Mouse (Mus musculus): Measurements from ENCODE around the gene Blcap.
A peak's percentile ranks its signal among the peaks of the same experiment; 100 is the strongest.
"Not testable (repeated sequence)": the region's sequence is repeated elsewhere in the genome, so short reads cannot be mapped to it uniquely, and the experiment has no call there.

Blcap gene

DNA sequence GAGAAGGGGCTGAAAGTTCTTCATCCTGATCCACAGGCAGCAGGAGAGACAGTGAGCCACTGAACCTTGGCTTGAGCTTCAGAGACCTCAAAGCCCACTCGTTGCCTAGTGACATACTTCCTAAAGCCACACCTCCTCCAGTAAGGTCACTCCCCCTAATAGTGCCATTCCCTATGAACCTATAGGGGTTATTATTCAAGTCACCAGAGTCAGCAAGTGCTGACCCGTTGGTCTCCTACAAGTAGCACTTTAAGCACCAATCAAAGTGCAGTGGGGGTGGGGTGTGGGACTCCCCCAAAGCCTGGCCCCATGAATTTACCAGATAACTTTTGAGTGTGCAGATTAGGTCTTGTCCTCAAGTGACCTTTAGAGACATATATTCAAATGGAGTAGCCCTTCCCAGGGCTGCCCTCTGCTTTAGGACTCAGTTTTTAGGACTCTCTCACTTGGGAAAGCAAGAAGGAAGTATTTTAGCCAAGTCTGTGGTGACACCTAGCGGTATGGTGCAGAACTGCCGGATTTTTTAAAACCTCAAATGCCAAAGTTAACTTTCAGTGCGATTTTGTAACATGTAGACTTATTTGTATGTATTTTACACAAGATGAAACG, at the start of gene Blcap:
TSS of gene Blcap (minus strand) at position 51 of the 609 bp plus-strand sequence.
- peak in 1 of 2 experiments; percentile 29 for DNase-seq (ENCODE audit: low read depth in 1 of 2, low spot score in 2 of 2)

DNA sequence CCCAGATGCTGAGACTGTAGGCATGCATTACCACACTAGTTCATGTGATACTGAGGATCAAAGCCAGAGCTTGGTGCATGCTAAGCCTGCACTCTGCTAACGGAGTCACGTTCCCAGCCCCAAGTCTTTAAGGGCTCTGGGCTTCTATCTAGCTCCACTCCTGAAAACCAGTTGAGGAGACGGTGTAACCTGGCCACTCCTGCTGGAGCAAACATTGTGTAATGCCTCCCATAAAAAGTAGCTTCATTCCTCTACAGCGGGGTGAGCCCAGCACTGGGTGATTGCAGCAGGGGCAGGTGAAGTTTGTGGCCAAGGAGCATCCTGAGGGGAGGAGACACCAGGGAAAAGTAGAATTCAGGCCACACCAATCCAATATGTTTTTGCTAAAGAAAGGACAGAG, 47.3 kb upstream of the Blcap start:
- DNase-seq (ENCODE audit: low read depth in 1 of 2, low spot score in 2 of 2): no peak

DNA sequence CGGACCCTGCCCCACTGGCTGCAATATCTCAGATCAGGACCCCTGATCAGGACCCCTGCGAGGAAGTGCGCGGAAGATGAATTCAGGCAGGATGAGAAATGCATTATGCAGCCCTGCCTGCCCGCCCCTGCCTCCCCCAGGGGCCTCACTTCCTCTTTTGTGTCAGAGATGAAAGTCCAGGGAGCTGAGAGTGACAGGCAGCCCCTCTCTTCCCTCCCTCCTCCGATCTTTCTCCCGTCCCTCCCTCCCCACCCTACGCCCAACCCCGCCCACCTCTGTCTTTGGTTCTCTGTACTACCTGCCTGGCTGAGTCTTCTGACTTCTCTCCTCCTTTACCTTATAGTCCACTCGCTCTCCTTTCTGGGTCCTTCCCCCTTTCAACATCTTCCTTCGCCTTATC, 42.9 kb upstream of the Blcap start:
- no peak for DNase-seq (ENCODE audit: low read depth in 1 of 2, low spot score in 2 of 2)

DNA sequence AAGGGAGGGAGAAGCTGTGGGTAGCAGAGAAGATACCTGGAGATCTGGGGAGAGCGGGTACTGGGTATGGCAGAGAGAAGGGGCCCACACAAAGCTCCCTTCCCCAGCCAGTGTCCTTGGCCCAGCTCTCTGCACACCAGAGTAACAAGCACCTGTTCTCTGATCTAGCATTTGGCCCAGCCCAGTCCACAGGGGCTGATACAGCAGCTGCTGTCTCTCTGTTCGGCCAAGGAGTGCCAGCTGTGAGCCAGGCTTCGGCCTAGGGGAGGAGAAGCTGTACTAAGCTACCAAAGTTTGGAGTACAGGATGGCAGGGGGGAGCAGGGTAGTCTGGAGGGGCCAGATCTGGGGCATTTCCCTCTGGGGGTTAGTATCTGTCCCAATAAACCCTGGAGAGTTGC, 40.7 kb upstream of the Blcap start:
- DNase-seq (ENCODE audit: low read depth in 1 of 2, low spot score in 2 of 2): no peak

DNA sequence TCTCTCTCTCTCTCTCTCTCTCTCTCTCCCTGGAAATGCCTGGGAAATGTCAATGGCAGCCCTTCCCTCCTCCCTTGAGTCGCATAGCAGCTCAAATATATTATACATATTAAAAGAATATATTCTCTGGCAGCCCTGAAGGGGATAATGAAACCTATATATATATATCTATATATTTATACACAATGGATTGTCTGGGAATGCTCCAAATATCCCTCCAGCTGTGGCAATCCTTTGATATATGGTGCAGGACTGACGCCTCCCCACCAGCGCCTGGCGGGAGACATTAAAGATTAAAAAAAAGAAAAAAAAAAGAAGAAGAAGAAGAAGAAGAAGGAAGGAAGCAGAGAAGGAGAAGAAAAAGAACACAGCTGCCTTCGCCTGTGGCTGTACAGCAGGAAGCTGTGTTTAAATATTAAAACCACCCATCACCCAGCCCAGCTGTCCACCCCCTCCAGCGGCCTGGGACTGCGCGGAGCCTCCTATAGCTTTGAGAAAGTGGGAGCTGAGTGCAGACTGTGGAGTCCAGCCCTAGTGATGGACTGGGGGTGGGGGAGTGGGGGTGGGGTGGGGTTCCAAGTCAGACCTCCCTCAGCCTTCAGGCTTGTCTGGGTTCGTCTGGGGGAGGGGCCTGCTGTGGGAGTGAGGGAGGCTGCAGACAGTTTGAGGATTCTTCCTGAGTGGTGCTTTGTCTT, 36.6 kb upstream of the Blcap start:
- no peak for DNase-seq (ENCODE audit: low read depth in 1 of 2, low spot score in 2 of 2)

DNA sequence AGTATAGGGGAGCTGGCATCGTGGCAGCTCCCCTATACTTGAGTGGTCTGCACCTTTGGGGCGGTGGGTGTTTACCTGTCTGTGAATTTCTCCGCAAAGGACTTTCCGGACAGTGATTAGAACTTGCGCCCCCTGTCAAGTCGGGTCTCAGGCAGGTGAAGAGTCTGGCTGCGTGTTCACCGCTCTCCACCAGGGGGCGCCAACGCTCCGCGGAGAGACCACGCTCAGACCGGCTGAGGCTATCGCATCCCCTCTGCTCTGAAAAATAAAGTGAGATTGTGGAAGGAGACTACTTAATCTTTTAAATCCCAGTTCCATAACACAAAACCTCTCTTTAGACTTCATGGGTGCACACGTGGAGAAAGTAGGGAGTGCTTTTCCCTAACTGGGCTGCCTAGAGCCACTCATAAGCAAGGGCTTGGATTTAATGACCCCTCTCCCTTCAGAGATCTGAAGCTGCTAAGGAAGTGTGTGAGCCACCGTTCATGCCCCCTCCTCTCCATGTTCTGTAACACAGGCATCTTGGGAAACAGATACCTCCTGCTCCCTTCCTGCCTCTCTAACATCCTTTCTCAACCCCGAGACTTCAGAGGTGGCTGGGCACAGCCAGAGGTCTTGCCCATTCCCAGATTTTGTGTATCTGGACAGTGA, 34.1 kb upstream of the Blcap start:
- peak; percentile 11 to 44 for DNase-seq (ENCODE audit: low read depth in 1 of 2, low spot score in 2 of 2)

DNA sequence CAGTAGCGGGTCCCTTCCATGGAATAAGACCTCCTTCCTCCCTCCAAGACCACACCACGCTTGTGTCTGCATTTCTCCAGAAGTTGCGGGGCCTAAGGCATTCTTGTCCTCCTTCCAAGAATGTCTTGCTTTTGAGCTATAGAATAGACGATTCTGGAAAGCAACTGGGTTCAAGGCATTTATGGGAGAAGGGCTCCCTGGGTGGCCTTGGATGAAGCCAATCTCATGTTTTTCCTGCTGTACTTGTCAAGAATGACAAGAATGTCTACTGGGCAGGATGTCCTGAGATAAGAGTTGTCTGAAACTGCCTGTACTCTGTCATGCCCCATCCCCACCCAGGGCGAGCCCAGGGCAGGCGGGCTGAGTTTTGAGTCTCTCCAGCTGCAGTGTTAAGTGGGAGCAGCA, 30.4 kb upstream of the Blcap start:
- no peak for DNase-seq (ENCODE audit: low read depth in 1 of 2, low spot score in 2 of 2)

DNA sequence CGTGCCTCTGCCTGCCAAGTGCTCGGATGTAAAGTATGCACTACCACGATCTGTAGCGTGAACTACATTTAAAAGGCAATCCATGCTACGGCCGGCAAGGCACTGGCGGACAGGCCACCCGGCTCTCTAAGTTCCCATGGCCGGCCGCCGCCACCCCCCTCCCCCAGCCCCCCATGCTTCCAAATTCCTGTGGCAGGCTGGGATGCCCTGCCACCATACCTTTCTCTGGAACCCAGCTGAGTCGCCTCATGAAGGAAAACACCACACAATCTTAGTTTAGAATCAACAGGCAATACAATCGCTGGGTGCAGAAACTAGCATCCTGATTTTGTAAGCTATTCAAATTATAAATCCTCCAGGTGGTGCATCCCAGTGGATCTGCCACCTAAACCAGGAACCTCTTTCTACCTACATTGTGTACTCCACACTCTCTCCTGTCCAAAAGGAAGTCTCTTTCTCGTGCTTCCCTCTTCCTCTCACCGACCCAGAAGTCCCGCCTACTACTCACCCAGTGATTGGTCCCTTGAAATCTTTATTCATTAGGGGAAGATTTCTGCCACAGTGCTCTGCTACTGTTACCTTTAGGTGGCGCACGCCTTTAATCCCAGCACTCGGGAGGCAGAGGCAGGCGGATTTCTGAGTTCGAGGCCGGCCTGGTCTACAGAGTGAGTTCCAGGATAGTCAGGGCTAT, 25.9 kb upstream of the Blcap start:
- DNase-seq (ENCODE audit: low read depth in 1 of 2, low spot score in 2 of 2): no peak

DNA sequence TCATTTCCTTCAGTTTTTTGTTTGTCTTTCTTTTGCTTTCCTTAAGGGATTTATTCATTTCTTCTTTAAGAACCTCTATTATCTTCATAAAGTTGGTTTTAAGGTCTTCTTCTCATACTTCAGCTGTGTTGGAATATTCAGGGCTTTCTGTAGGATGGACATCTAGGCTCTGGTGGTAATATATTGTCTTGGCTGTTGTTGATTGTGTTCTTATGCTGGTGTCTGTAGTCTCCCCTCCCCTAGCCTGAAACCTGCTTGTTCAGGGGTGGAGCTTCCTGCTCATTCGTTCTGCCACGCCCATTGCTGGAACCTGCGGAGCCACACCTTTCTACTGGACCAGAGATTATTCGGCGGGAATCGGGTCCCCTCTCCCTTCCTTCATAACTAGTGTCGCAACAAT, 14.3 kb upstream of the Blcap start:
- not testable (repeated sequence) for DNase-seq (ENCODE audit: low read depth in 1 of 2, low spot score in 2 of 2)

DNA sequence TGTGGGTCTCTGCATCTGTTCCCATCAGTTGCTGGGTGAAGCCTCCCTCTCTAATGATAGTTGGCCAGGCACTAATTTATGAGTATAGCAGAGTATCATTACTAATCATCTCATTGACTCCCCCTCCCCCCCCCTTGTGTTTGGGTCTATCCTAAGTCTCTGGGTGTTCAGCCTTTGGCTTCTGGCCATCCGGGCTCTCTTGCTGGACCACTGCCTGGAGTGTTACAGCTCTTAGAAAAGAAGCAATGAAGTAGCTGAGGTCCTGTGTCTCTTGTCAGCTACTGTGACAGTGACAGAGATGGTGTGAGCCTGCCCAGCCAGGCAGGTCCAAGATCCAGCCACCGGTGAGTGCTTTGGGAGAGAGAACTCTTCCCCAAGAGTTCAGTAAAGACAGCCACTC, 1.7 kb upstream of the Blcap start:
- no peak for DNase-seq (ENCODE audit: low read depth in 1 of 2, low spot score in 2 of 2)

DNA sequence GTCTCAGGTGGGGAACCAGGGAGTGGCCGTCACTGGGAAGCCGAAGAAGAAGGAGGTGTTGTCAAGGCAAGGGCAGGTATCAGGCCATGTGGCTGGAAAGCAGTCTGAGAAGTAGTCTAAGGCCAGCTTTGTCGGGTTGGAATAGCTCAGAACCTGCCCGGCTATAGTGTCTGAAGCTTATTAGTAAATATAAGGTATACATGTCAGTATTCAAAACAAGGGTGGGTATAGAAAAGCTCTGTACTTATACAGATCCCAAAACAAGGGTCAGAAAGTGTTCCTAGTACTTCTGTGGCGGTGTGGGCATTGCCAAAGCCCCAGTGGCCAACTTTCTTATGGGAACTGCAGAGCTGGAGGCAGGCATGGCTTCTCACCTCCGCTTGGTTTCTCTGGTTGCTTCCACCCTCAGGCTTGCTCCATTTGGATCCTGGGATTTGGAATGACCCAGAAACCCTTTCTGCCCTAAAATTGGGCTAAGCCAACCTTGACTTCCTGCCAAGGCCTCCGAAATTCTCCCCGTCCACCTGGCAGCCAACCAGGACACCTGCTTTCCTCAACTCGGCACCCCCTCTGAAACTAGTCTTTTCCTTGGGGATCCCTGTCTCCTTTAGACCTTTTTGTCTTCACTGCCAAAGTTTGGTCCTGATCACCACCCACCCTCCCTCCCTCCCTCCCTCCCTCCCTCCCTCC, 1.1 kb downstream of the Blcap start:
- DNase-seq (ENCODE audit: low read depth in 1 of 2, low spot score in 2 of 2): no peak

DNA sequence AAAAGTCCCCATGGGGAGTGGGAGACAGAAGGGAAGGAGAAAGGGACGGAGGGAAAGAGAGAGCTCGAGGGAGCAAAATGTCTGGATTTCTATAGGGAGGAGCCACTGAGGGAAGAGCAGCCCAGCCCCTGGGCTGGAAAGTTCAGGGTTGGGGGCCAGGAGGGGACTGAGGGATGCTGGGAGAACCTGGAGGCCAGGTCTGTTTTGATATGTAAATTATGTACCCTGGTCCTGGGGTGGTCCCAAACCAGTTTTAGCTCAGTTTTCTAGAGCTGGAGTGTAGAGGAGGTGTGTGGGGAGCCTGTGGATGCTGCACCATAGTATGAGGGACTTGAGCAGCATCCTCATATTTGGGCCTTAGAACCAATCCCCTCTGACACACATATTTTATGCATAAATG, 2.2 kb downstream of the Blcap start:
- DNase-seq (ENCODE audit: low read depth in 1 of 2, low spot score in 2 of 2): no peak

DNA sequence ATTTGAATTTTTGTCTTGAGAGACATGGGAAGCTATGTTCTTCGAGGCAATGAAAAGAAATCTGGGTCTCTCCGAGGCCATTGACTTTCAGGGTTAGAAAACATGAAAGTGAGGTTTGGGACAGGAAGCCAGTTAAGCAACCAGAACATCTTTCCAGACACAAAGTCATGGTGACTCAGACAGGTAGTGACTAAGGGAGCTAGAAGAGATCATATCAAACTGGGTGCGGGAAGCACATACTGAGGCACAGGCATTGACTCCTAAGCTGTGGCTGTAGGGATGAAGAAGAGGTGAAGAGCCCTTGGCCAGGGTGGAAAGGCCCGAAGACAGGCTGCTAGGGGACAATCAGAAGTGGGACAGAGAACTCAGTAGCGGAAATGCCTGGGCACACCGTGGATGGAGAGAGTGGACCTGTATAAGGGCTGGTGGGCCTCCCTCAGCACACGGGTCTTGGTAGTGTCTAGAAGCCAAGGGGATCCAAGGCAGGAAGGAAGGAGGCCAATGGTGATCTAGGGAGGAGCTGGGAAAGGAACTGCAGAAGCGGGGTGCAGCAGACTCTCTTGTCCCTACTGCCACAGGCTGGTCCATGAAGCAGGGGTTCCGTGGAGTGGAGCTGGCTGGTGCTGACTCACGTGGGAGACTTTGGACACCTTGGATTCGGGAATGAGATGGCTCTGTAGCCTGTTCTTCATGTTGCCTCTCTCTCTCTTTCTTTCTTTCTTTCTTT, 3.7 kb downstream of the Blcap start:
- DNase-seq (ENCODE audit: low read depth in 1 of 2, low spot score in 2 of 2): no peak

DNA sequence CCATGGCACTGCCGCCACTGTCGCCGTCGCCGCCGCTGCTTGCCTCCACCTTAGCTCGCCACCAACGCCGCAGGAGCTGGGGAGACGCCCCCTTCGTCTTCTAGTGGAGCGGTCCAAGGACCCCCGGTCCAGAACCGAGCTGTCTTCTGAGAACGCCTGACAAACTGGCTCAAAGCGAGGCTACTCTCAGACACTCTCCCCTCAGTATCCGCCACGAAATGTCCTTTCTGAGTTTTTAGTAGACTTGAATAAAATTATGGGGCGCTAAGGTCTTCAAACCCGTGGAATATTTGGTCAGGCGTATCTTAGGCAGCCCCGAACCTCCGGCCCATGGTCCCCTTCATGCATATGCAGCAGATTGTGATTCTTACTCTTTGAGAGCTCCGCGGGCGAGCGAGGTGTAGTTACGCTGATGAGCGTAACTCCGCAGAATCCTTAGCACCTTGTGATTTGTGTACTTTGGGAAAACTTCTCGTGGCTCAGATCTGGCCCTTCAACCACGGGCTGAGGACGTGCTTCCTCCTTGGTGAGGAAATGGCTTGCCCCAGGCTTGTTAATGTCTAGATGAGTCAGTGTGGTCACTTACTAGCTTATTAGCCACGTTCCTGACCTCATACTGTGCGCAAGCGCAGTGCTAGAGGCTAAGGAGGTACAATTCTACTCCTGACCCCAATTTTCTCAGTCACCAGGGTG, 4.7 kb downstream of the Blcap start:
- peak; percentile 67 to 89 for DNase-seq (ENCODE audit: low read depth in 1 of 2, low spot score in 2 of 2)

DNA sequence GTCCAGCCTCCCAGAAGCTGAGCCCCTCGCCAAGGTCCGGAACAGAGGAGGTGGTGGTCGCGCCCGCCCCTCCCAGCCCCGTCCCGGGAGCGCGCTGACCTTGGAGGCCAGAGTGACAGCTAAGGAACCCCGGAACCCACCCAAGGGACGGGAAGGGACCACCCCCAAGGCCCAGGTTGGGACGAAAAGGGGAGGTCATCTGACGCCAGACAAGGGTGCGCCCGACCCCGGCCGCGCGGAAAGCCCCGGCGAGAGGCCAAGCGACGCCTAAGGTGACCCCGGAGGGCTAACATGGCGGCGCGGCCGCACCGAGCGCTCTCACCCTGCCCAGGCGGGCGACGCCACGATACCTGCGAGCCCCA, 5.2 kb downstream of the Blcap start:
- DNase-seq (ENCODE audit: low read depth in 1 of 2, low spot score in 2 of 2): no peak

DNA sequence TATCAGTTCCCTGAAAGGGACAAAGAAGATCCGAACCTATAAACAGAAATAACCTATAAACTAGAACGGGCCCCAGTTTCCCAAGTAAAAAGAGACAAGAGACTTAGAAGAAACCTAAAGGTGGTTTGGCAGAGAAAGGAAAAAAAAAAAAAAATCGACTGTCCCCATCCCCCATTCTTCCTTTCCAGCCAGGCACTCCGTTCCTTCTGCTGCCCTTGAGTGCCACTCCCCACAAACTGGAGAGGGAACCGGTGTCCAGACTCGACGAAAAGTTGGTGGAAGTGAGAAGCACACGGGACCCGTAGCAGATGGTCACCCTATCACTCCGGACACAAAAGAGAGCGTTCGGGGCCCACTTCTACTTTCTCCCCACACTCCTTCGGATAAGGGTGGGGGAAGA, 5.6 kb downstream of the Blcap start:
- DNase-seq (ENCODE audit: low read depth in 1 of 2, low spot score in 2 of 2): no peak

DNA sequence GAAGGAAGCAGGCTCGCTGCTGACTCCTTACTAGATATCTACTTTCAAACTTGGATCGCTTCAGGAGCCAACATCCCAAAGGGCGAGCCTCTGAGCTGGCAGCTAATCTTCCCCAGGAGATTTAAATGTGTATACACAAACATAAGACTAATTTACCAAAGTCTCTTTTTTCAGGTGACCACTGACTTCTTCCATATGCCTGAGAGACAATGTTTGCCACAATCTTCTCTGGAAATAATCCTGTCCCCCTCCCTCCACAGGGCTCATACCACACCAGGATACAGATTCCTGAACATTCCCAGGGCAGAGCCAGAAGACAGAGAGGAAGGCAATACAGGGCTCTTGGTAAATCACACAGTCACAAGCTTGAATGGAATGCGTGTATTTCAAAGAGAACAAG, 6.4 kb downstream of the Blcap start:
- no peak for DNase-seq (ENCODE audit: low read depth in 1 of 2, low spot score in 2 of 2)

DNA sequence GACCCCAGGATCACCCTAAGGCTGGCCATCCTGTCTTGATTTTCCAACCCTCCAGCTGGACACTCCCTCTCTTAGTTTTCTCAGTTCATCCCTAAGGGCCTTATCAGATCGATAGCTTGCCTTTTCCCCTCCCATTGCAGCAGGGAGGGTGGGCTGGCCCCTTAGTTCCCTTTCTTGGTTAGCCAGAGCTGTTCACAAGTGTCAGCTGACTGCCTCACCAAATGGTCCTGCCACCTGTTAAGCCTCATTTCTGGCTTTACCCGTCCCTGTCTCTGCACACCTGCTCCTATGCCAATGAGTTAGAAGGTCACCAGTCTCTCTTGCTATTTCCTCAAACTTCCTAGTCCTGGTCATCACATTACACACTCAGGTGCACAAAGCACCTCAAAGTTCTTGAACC, 8.0 kb downstream of the Blcap start:
- no peak for DNase-seq (ENCODE audit: low read depth in 1 of 2, low spot score in 2 of 2)

DNA sequence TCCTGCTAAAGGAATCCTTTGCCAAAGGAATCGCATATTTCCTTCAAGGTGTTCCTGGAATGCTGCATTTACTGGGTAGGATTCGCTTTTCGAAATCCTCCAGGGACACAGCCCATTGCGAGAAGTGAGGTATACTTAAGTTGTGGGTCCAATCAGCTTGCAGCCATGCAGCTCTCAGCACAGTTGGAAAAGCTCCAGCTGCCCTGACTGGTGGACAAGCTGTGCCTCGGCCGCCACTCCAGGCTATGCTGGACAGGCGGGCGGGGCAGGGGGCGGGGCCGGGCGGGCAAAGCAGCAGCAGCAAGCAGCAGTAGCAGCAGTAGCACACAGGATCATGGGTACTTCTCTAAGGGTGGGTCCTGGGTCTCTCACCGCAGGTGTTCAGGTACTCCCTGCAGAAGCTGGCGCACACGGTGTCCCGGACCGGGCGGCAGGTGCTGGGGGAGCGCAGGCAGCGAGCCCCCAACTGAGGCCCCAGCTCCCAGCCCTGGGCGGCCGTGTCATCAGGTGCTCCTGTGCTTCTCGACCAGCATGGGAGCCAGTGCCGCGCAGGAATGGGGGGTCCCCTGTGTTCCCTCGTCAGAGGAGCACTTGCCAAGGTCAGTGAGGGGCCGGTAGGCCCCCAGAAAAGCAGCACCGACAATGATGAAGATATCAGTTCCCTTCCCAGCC, 9.8 kb downstream of the Blcap start:
- no peak for DNase-seq (ENCODE audit: low read depth in 1 of 2, low spot score in 2 of 2)

DNA sequence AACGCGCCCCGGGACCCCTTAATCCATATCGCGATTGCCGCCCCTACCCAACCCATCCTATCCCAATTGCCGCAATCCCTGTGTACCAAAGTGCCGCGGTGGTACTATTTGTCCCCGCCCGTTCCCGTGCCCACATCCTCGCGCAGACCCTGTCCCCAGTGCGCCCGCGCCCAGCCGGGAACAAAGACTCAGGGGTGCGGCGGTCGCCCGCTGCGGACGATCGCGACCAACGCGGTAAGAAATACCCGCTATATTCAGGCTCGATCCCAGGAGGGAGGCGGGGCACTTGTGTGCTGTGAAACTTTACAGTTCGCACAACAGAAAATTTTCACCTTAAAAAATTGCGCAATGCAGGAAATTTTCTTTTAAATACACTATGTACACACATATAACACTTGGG, 10.8 kb downstream of the Blcap start:
- DNase-seq (ENCODE audit: low read depth in 1 of 2, low spot score in 2 of 2): no peak
